Comparison of ENCODE assay signal across 8 mouse cellular contexts in the genomic region with DNA sequence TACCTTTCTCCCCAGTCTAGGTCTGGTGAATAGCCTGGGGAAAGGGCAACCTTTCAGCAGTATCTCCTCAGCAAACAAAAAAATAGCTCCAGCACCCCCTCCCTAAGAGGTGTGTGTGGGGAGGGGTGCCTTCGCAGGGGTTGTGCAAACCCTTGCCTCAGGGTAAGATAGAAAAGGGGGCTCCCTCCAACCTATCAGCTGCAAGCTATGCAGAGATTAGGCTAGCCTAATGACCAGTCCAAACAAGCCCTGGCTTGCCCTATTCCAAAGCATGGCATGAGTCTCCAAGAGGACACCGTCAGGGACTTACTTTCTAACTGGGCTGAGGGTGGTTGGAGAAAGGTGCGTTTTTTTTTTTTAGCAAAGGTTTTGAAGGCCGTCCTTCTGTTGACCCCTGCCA. TPM values are rescaled to one million over a fixed set of nuclear protein-coding genes. Genes with fewer than 3 reads are reported as not detected.
DNase-seq lines count a peak whose midpoint lies in the region; ATAC-seq and TF ChIP-seq lines count a peak whose summit lies in the region.

No protein-coding gene starts in this region.

- WGBS in kidney, adult 2 months, result 35% methylated on average over 4 of the region's 4 CpGs
- WGBS in hindbrain, embryonic 13.5 days, result 62% methylated on average over 4 of the region's 4 CpGs
- 53% methylated on average over 4 of the region's 4 CpGs for WGBS in midbrain, embryonic 12.5 days

- peaks cover 27% of the 10 kb centered on the region; the same call in 1 of the 2 replicates for H3K4me1 ChIP-seq in kidney, adult 2 months (ENCODE audit: control insufficient read depth, insufficient read depth, low read length)
- H3K4me1 ChIP-seq in brown adipose tissue, adult 24 weeks (ENCODE audit: control insufficient read depth, insufficient read depth, insufficient read length, low read length), result peaks cover 18% of the 10 kb centered on the region
- H3K4me1 ChIP-seq in hindbrain, embryonic 13.5 days (replicated peaks), result peaks cover 40% of the 10 kb centered on the region
- H3K4me1 ChIP-seq in midbrain, embryonic 12.5 days, result peaks cover 27% of the 10 kb centered on the region

- peak overlapping the region; percentile 91 for H3K4me2 ChIP-seq in hindbrain, embryonic 13.5 days
- peak overlapping the region; percentile 75 for H3K4me2 ChIP-seq in midbrain, embryonic 12.5 days (replicated peaks)

- peak overlapping the region; percentile 100 for H3K9ac ChIP-seq in hindbrain, embryonic 13.5 days
- peak overlapping the region; percentile 99; the same call in 1 of the 2 replicates for H3K9ac ChIP-seq in midbrain, embryonic 12.5 days (replicated peaks)

- no peaks in the 10 kb centered on the region for H3K27me3 ChIP-seq in kidney, adult 2 months (replicated peaks; ENCODE audit: control insufficient read depth, insufficient read depth, low read length)
- H3K27me3 ChIP-seq in hindbrain, embryonic 13.5 days, result 0 out of 2 replicates have a peak, but pooled peaks cover 4% of the 10 kb centered on the region
- H3K27me3 ChIP-seq in midbrain, embryonic 12.5 days, result peaks cover 17% of the 10 kb centered on the region

- H3K27ac ChIP-seq in kidney, adult 2 months (ENCODE audit: insufficient read depth, low read depth, low read length), result peak overlapping the region; percentile 93
- H3K27ac ChIP-seq in brown adipose tissue, adult 24 weeks (replicated peaks; ENCODE audit: low read depth, low read length), result peak overlapping the region; percentile 76
- H3K27ac ChIP-seq in hindbrain, embryonic 13.5 days, result peak overlapping the region; percentile 99
- peak overlapping the region; percentile 99; the same call in 1 of the 2 replicates for H3K27ac ChIP-seq in midbrain, embryonic 12.5 days (replicated peaks)

- H3K4me3 ChIP-seq in kidney, adult 2 months (ENCODE audit: insufficient read depth, low read depth, low read length), result no peak overlapping the region
- peak overlapping the region; percentile 69 for H3K4me3 ChIP-seq in brown adipose tissue, adult 24 weeks (ENCODE audit: insufficient read depth, low read depth, low read length)
- peak overlapping the region; percentile 98 for H3K4me3 ChIP-seq in hindbrain, embryonic 13.5 days
- peak overlapping the region; percentile 100 for H3K4me3 ChIP-seq in midbrain, embryonic 12.5 days

- no peak for ATAC-seq in hindbrain, embryonic 13.5 days (ENCODE audit: low FRiP score)
- no peak for ATAC-seq in midbrain, embryonic 12.5 days (ENCODE audit: low FRiP score, low read depth)

- TF ChIP-seq CTCF in kidney, adult 2 months (conservative IDR thresholded peaks at IDR 0.05; ENCODE audit: insufficient read depth, insufficient read length, low read depth, low read length), result no peak

- no peaks in the 10 kb centered on the region; the same call in 1 of the 2 replicates for H3K36me3 ChIP-seq in kidney, adult 2 months (ENCODE audit: control insufficient read depth, insufficient read depth, low read length)
- H3K36me3 ChIP-seq in hindbrain, embryonic 13.5 days, result peaks cover 15% of the 10 kb centered on the region
- H3K36me3 ChIP-seq in midbrain, embryonic 12.5 days, result peaks cover 17% of the 10 kb centered on the region

- DNase-seq in kidney, adult 2 months, result no peak
- no peak for DNase-seq in kidney, postnatal 25 days
- DNase-seq in thymus, postnatal 36 days, result no peak
- no peak for DNase-seq in spleen, adult 12 weeks (ENCODE audit: low spot score)
- no peak for DNase-seq in cerebellum, adult 18-20 months

- TF ChIP-seq POLR2A in kidney, adult 2 months (IDR thresholded peaks at IDR 0.05; ENCODE audit: low read depth, low read length), result no peak

- H3K9me3 ChIP-seq in hindbrain, embryonic 13.5 days, result no peaks in the 10 kb centered on the region
- no peaks in the 10 kb centered on the region for H3K9me3 ChIP-seq in midbrain, embryonic 12.5 days

RNA-seq across cellular contexts. Expression of a gene that starts 0.8 kb away (rescaled TPM):
- 108 and 126 TPM in 2 replicates for polyA plus RNA-seq in kidney, adult 2 months (2012; rRNA removed)
- 45.7 and 47.5 TPM in 2 replicates for polyA plus RNA-seq in brown adipose tissue, adult 24 weeks (2012; ENCODE audit: insufficient read depth, insufficient read length, missing spikeins)
- polyA plus RNA-seq in hindbrain, embryonic 13.5 days (2015; fragmentation: Nextera tagmentation; extraction: Ambion mirVana), result 125 and 127 TPM in 2 replicates
- polyA plus RNA-seq in midbrain, embryonic 12.5 days (2016; fragmentation: Nextera tagmentation; extraction: Ambion mirVana), result 126 and 138 TPM in 2 replicates

RNA-seq across cellular contexts. Expression of a gene that starts 10.3 kb away (rescaled TPM):
- 18.3 and 24.6 TPM in 2 replicates for polyA plus RNA-seq in kidney, adult 2 months (2012; rRNA removed)
- 3.2 and 6.3 TPM in 2 replicates for polyA plus RNA-seq in brown adipose tissue, adult 24 weeks (2012; ENCODE audit: insufficient read depth, insufficient read length, missing spikeins)
- 6.6 and 6.7 TPM in 2 replicates for polyA plus RNA-seq in hindbrain, embryonic 13.5 days (2015; fragmentation: Nextera tagmentation; extraction: Ambion mirVana)
- 8.2 and 9.4 TPM in 2 replicates for polyA plus RNA-seq in midbrain, embryonic 12.5 days (2016; fragmentation: Nextera tagmentation; extraction: Ambion mirVana)

RNA-seq across cellular contexts. Expression of a gene that starts 10.3 kb away (rescaled TPM):
- polyA plus RNA-seq in kidney, adult 2 months (2012; rRNA removed), result 78.2 and 144 TPM in 2 replicates
- polyA plus RNA-seq in brown adipose tissue, adult 24 weeks (2012; ENCODE audit: insufficient read depth, insufficient read length, missing spikeins), result 77.2 and 118 TPM in 2 replicates
- 7.0 and 8.3 TPM in 2 replicates for polyA plus RNA-seq in hindbrain, embryonic 13.5 days (2015; fragmentation: Nextera tagmentation; extraction: Ambion mirVana)
- 6.0 and 8.0 TPM in 2 replicates for polyA plus RNA-seq in midbrain, embryonic 12.5 days (2016; fragmentation: Nextera tagmentation; extraction: Ambion mirVana)

RNA-seq across cellular contexts. Expression of a gene that starts 17.2 kb away (rescaled TPM):
- 153 and 278 TPM in 2 replicates for polyA plus RNA-seq in kidney, adult 2 months (2012; rRNA removed)
- polyA plus RNA-seq in brown adipose tissue, adult 24 weeks (2012; ENCODE audit: insufficient read depth, insufficient read length, missing spikeins), result 881 and 950 TPM in 2 replicates
- 913 and 965 TPM in 2 replicates for polyA plus RNA-seq in hindbrain, embryonic 13.5 days (2015; fragmentation: Nextera tagmentation; extraction: Ambion mirVana)
- 905 and 958 TPM in 2 replicates for polyA plus RNA-seq in midbrain, embryonic 12.5 days (2016; fragmentation: Nextera tagmentation; extraction: Ambion mirVana)

RNA-seq across cellular contexts. Expression of a gene that starts 22.1 kb away (rescaled TPM):
- polyA plus RNA-seq in kidney, adult 2 months (2012; rRNA removed), result 78.1 and 92.4 TPM in 2 replicates
- polyA plus RNA-seq in brown adipose tissue, adult 24 weeks (2012; ENCODE audit: insufficient read depth, insufficient read length, missing spikeins), result 61.8 and 78.8 TPM in 2 replicates
- 53.2 TPM in 2 replicates for polyA plus RNA-seq in hindbrain, embryonic 13.5 days (2015; fragmentation: Nextera tagmentation; extraction: Ambion mirVana)
- 54.9 and 68.1 TPM in 2 replicates for polyA plus RNA-seq in midbrain, embryonic 12.5 days (2016; fragmentation: Nextera tagmentation; extraction: Ambion mirVana)
